Mouse (Mus musculus) erythroblast, embryonic 14.5 days (primary cell): ENCODE data around the gene B9d2.

ENCODE experiments used
- GATA1 ChIP-seq: IDR thresholded peaks from 2 replicates; pipeline ENCODE4 v1.6.1; 2012; ENCODE audit warnings: low read length, inconsistent platforms, mixed read lengths
- TAL1 ChIP-seq: IDR thresholded peaks from 3 replicates; pipeline ENCODE4 v1.6.1; 2012; ENCODE audit warnings: low read length, inconsistent platforms, mixed read lengths

DNA sequence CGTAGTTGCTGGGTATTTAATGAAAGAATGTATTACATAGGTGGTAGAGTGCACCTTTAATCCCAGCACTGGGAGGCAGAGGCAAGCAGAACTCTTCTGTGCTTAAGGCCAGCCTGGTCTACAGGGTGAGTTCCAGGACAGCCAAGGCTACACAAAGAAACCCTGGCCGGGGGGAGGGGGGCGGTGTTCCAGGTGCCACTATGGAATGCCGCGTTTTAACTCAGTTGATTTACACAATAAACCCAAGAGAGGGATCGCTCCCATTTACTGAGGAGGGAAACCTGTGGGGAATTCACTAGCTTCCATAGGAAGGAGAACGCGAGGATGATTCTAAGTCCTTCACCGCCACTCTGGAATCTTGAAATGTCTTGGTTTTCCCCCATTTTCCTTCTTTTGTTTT lies 10.9 kb upstream of the B9d2 start:
- TF ChIP-seq GATA1: no peak
- no peak for TF ChIP-seq TAL1
